Mouse (Mus musculus) neutrophil, adult 5-6 weeks (primary cell): ENCODE results near the gene Tbl1xr1. TPM values are rescaled to one million over a fixed set of nuclear protein-coding genes. Genes with fewer than 3 reads are reported as not detected.
A peak's percentile ranks its signal among the peaks of the same experiment; 100 is the strongest.

Source experiments
- ATAC-seq: fragments of 151-379, 151-347 bp; 2 replicates; pipeline ENCODE4 v1.8.0; 2017; ENCODE audit warnings: mild to moderate bottlenecking, moderate TSS enrichment; ENCODE audit not compliant: insufficient number of reproducible peaks, poor library complexity, low FRiP score, severe bottlenecking; ENCODE audit errors: extremely low read depth
- total RNA-seq: library from RNA; stranded (forward); fragments of 200-1000 nt; gene quantifications from 2 replicates; pipeline ENCODE4 v1.2.3, GENCODE M21; 2017

Gene Tbl1xr1
- 100.0 and 122 TPM in 2 replicates for total RNA-seq

- ATAC-seq: no peak
Measured at GRCm38 (mm10) chr3:22076561-22076935, at the start of gene Tbl1xr1. Gene Tbl1xr1, plus strand, starts transcription at chr3:22076652.

- ATAC-seq: no peak
Measured at GRCm38 (mm10) chr3:22038004-22038403, 38.4 kb upstream of the Tbl1xr1 start.

GRCm38 (mm10) chr3:22039036-22039795 is 37.2 kb upstream of the Tbl1xr1 start:
- no peak for ATAC-seq

- no peak for ATAC-seq
Measured at GRCm38 (mm10) chr3:22040627-22041026, 35.8 kb upstream of the Tbl1xr1 start.

GRCm38 (mm10) chr3:22047203-22047602 is 29.2 kb upstream of the Tbl1xr1 start:
- no peak for ATAC-seq

GRCm38 (mm10) chr3:22056664-22057328 is 19.7 kb upstream of the Tbl1xr1 start:
- ATAC-seq: no peak

- ATAC-seq: no peak
Measured at GRCm38 (mm10) chr3:22058206-22058804, 18.1 kb upstream of the Tbl1xr1 start.

- ATAC-seq: no peak
Measured at GRCm38 (mm10) chr3:22061163-22061562, 15.3 kb upstream of the Tbl1xr1 start.

- ATAC-seq: no peak
Measured at GRCm38 (mm10) chr3:22068621-22069020, 7.8 kb upstream of the Tbl1xr1 start.

GRCm38 (mm10) chr3:22073916-22074315 is 2.5 kb upstream of the Tbl1xr1 start:
- ATAC-seq: no peak

GRCm38 (mm10) chr3:22074591-22075294 is 1.7 kb upstream of the Tbl1xr1 start:
- ATAC-seq: no peak

- ATAC-seq: no peak
Measured at GRCm38 (mm10) chr3:22075517-22075886, 950 bp upstream of the Tbl1xr1 start.

GRCm38 (mm10) chr3:22075887-22076560 is 428 bp upstream of the Tbl1xr1 start:
- peak; percentile 78 for ATAC-seq

- peak; percentile 40 for ATAC-seq
Measured at GRCm38 (mm10) chr3:22076936-22077656, 644 bp downstream of the Tbl1xr1 start.

- ATAC-seq: no peak
Measured at GRCm38 (mm10) chr3:22077657-22078475, 1.4 kb downstream of the Tbl1xr1 start.

- ATAC-seq: no peak
Measured at GRCm38 (mm10) chr3:22078529-22078928, 2.1 kb downstream of the Tbl1xr1 start.

- no peak for ATAC-seq
Measured at GRCm38 (mm10) chr3:22081869-22082268, 5.4 kb downstream of the Tbl1xr1 start.

- no peak for ATAC-seq
Measured at GRCm38 (mm10) chr3:22082823-22083222, 6.4 kb downstream of the Tbl1xr1 start.
